Mouse (Mus musculus) stomach, embryonic 15.5 days (tissue): ENCODE results near the gene Elp4. TPM values are rescaled to one million over a fixed set of nuclear protein-coding genes. Genes with fewer than 3 reads are reported as not detected.

Experiments used
- ATAC-seq: fragments of 200-750 bp; cut with Nextera tagmentation; 2 replicates; pipeline ENCODE4 v1.8.0; 2017; ENCODE audit warnings: low read depth, moderate number of reproducible peaks, moderate TSS enrichment; ENCODE audit not compliant: insufficient read depth, low FRiP score
- H3K27ac ChIP-seq: fragments of 300-500 bp; sonication (generic); 2 replicates; pipeline ENCODE4 v1.5.1; 2015; ENCODE audit warnings: mild to moderate bottlenecking, inconsistent platforms
- H3K27me3 ChIP-seq: fragments of 300-500 bp; sonication (generic); replicated peaks from 2 replicates; pipeline ENCODE4 v1.6.1; 2015; ENCODE audit warnings: inconsistent platforms
- H3K36me3 ChIP-seq: fragments of 300-500 bp; sonication (generic); 2 replicates; pipeline ENCODE4 v1.6.1; 2015; ENCODE audit warnings: inconsistent platforms
- H3K4me1 ChIP-seq: fragments of 300-500 bp; sonication (generic); 2 replicates; pipeline ENCODE4 v1.6.1; 2015; ENCODE audit warnings: inconsistent platforms
- H3K4me2 ChIP-seq: fragments of 300-500 bp; sonication (generic); 2 replicates; pipeline ENCODE4 v1.6.1; 2015; ENCODE audit warnings: mild to moderate bottlenecking, inconsistent platforms
- H3K4me3 ChIP-seq: fragments of 300-500 bp; sonication (generic); replicated peaks from 2 replicates; pipeline ENCODE4 v1.5.1; 2015; ENCODE audit warnings: inconsistent platforms
- H3K9ac ChIP-seq: fragments of 300-500 bp; sonication (generic); 2 replicates; pipeline ENCODE4 v1.6.1; 2015; ENCODE audit warnings: inconsistent platforms
- H3K9me3 ChIP-seq: fragments of 300-500 bp; sonication (generic); 2 replicates; pipeline ENCODE4 v1.6.1; 2016; ENCODE audit warnings: inconsistent platforms
- WGBS: fragments of 180-500 bp; shearing (Covaris S2); methylation state at CpG from one replicate; pipeline ENCODE4 v1.1.7; 2015; 5-methylcytosine and 5-hydroxymethylcytosine counted together
- polyA plus RNA-seq: library from polyadenylated mRNA; unstranded; fragments of >200 nt; fragmentation: Nextera tagmentation; extraction: Ambion mirVana; gene quantifications from 2 replicates; pipeline ENCODE4 v1.2.1, GENCODE M21; 2015

Elp4 gene
- polyA plus RNA-seq, 1 experiment from 2014 or later: 37.3 TPM

GRCm38 (mm10) chr2:105705320-105705719, 199.0 kb downstream of the Elp4 start:
- H3K9ac ChIP-seq: no peak overlapping the region
- no peak for ATAC-seq
- H3K9me3 ChIP-seq: no peaks in the 10 kb centered on the region
- no peak overlapping the region for H3K4me3 ChIP-seq
- no peak overlapping the region for H3K27ac ChIP-seq
- H3K4me2 ChIP-seq: no peak overlapping the region
- no peaks in the 10 kb centered on the region for H3K4me1 ChIP-seq
- no peaks in the 10 kb centered on the region for H3K36me3 ChIP-seq
- 79% methylated on average over 2 of the region's 2 CpGs for WGBS
- H3K27me3 ChIP-seq: no peaks in the 10 kb centered on the region

- WGBS: 56% methylated on average over 10 of the region's 10 CpGs
- H3K4me2 ChIP-seq: no peak overlapping the region
Observed at GRCm38 (mm10) chr2:105702586-105702985, 201.8 kb downstream of the Elp4 start.

GRCm38 (mm10) chr2:105701781-105702180, 202.6 kb downstream of the Elp4 start:
- no peak overlapping the region for H3K9ac ChIP-seq
- WGBS: 58% methylated on average over 4 of the region's 4 CpGs
- H3K4me3 ChIP-seq: no peak overlapping the region
- H3K27ac ChIP-seq: no peak overlapping the region
- no peaks in the 10 kb centered on the region for H3K36me3 ChIP-seq
- no peaks in the 10 kb centered on the region for H3K27me3 ChIP-seq
- H3K9me3 ChIP-seq: no peaks in the 10 kb centered on the region
- ATAC-seq: no peak
- H3K4me1 ChIP-seq: no peaks in the 10 kb centered on the region
- no peak overlapping the region for H3K4me2 ChIP-seq

More at GRCm38 (mm10) chr2:105702586-105702985, 201.8 kb downstream of the Elp4 start:
- H3K27ac ChIP-seq: no peak overlapping the region
- no peaks in the 10 kb centered on the region for H3K36me3 ChIP-seq
- no peaks in the 10 kb centered on the region for H3K9me3 ChIP-seq
- no peak for ATAC-seq
- no peak overlapping the region for H3K4me3 ChIP-seq
- no peaks in the 10 kb centered on the region for H3K4me1 ChIP-seq
- no peaks in the 10 kb centered on the region for H3K27me3 ChIP-seq
- no peak overlapping the region for H3K9ac ChIP-seq

- Histone ChIP-seq H3K9me3 (no peaks in the 10 kb centered on the region), H3K27me3 (0 out of 2 replicates have a peak, but pooled peaks cover 3% of the 10 kb centered on the region), H3K36me3 (no peaks in the 10 kb centered on the region), H3K4me1 (no peaks in the 10 kb centered on the region), H3K4me3 (no peak overlapping the region), H3K4me2 (no peak overlapping the region), H3K9ac (no peak overlapping the region), H3K27ac (no peak overlapping the region)
- WGBS: 85% methylated on average over 2 of the region's 2 CpGs
- no peak for ATAC-seq
Observed at GRCm38 (mm10) chr2:105698631-105699030, 205.7 kb downstream of the Elp4 start.

- no peak overlapping the region for H3K27ac ChIP-seq
- H3K4me3 ChIP-seq: no peak overlapping the region
- peaks cover 10% of the 10 kb centered on the region for H3K27me3 ChIP-seq
- no peak for ATAC-seq
- H3K4me1 ChIP-seq: no peaks in the 10 kb centered on the region
- H3K9ac ChIP-seq: no peak overlapping the region
- no peaks in the 10 kb centered on the region for H3K36me3 ChIP-seq
- whole genome bisulfite sequencing: 78% methylated on average over 5 of the region's 5 CpGs
- no peaks in the 10 kb centered on the region for H3K9me3 ChIP-seq
- H3K4me2 ChIP-seq: no peak overlapping the region
Observed at GRCm38 (mm10) chr2:105697741-105698140, 206.6 kb downstream of the Elp4 start.

- H3K4me2 ChIP-seq: no peak overlapping the region
- H3K4me1 ChIP-seq: peaks cover 12% of the 10 kb centered on the region; the same call in 1 of the 2 replicates
Observed at GRCm38 (mm10) chr2:105691296-105691695, 213.1 kb downstream of the Elp4 start.

GRCm38 (mm10) chr2:105689771-105690639, 214.4 kb downstream of the Elp4 start:
- no peak for ATAC-seq
- H3K36me3 ChIP-seq: no peaks in the 10 kb centered on the region
- peaks cover 12% of the 10 kb centered on the region; the same call in 1 of the 2 replicates for H3K4me1 ChIP-seq
- 5% methylated on average over 28 of the region's 28 CpGs for WGBS
- H3K9me3 ChIP-seq: no peaks in the 10 kb centered on the region
- H3K9ac ChIP-seq: no peak overlapping the region
- no peak overlapping the region for H3K4me3 ChIP-seq
- no peak overlapping the region for H3K27ac ChIP-seq
- H3K4me2 ChIP-seq: no peak overlapping the region
- H3K27me3 ChIP-seq: peaks cover 78% of the 10 kb centered on the region

More at GRCm38 (mm10) chr2:105691296-105691695, 213.1 kb downstream of the Elp4 start:
- no peaks in the 10 kb centered on the region for H3K9me3 ChIP-seq
- no peak overlapping the region for H3K27ac ChIP-seq
- 15% methylated on average over 10 of the region's 10 CpGs for WGBS
- H3K27me3 ChIP-seq: peaks cover 65% of the 10 kb centered on the region
- ATAC-seq: no peak
- H3K9ac ChIP-seq: no peak overlapping the region
- no peak overlapping the region for H3K4me3 ChIP-seq
- no peaks in the 10 kb centered on the region for H3K36me3 ChIP-seq

GRCm38 (mm10) chr2:105689304-105689770, 215.0 kb downstream of the Elp4 start:
- WGBS: 2% methylated on average over 15 of the region's 15 CpGs
- Histone ChIP-seq H3K9me3 (no peaks in the 10 kb centered on the region), H3K4me3 (no peak overlapping the region), H3K27me3 (peaks cover 80% of the 10 kb centered on the region), H3K4me2 (no peak overlapping the region), H3K27ac (no peak overlapping the region), H3K9ac (no peak overlapping the region), H3K4me1 (peaks cover 12% of the 10 kb centered on the region; the same call in 1 of the 2 replicates), H3K36me3 (no peaks in the 10 kb centered on the region)
- ATAC-seq: no peak

- peak overlapping the region; percentile 6; the same call in 1 of the 2 replicates for H3K4me3 ChIP-seq
- peaks cover 12% of the 10 kb centered on the region; the same call in 1 of the 2 replicates for H3K4me1 ChIP-seq
- ATAC-seq: no peak
- H3K27me3 ChIP-seq: peaks cover 83% of the 10 kb centered on the region
- H3K4me2 ChIP-seq: 0 out of 2 replicates have a peak overlapping the region, but pooled peaks have one; percentile 37
- no peak overlapping the region for H3K27ac ChIP-seq
- WGBS: 3% methylated on average over 25 of the region's 25 CpGs
- H3K36me3 ChIP-seq: no peaks in the 10 kb centered on the region
- no peak overlapping the region for H3K9ac ChIP-seq
- H3K9me3 ChIP-seq: no peaks in the 10 kb centered on the region
Observed at GRCm38 (mm10) chr2:105688436-105689303, 215.7 kb downstream of the Elp4 start.

GRCm38 (mm10) chr2:105688011-105688410, 216.4 kb downstream of the Elp4 start:
- whole genome bisulfite sequencing: 1% methylated on average over 17 of the region's 17 CpGs
- Histone ChIP-seq H3K9me3 (no peaks in the 10 kb centered on the region), H3K4me2 (peak overlapping the region; percentile 37; the same call in 1 of the 2 replicates), H3K9ac (no peak overlapping the region), H3K4me1 (peaks cover 12% of the 10 kb centered on the region; the same call in 1 of the 2 replicates), H3K27ac (no peak overlapping the region), H3K4me3 (peak overlapping the region; percentile 6; the same call in 1 of the 2 replicates), H3K36me3 (no peaks in the 10 kb centered on the region), H3K27me3 (peaks cover 83% of the 10 kb centered on the region)
- no peak for ATAC-seq

- Histone ChIP-seq H3K9ac (no peak overlapping the region), H3K9me3 (no peaks in the 10 kb centered on the region), H3K27me3 (peaks cover 83% of the 10 kb centered on the region), H3K27ac (no peak overlapping the region), H3K4me2 (peak overlapping the region; percentile 37; the same call in 1 of the 2 replicates), H3K4me3 (peak overlapping the region; percentile 6; the same call in 1 of the 2 replicates), H3K36me3 (no peaks in the 10 kb centered on the region), H3K4me1 (peaks cover 12% of the 10 kb centered on the region; the same call in 1 of the 2 replicates)
- WGBS: under 1% methylated on average over 13 of the region's 13 CpGs
- ATAC-seq: no peak
Observed at GRCm38 (mm10) chr2:105687317-105687991, 216.9 kb downstream of the Elp4 start.
